Mouse (Mus musculus) liver, postnatal 0 days (tissue): ENCODE results near the gene Col25a1. TPM values are rescaled to one million over a fixed set of nuclear protein-coding genes. Genes with fewer than 3 reads are reported as not detected.

ENCODE experiments used
- ATAC-seq: fragments of 200-750 bp; cut with Nextera tagmentation; 2 replicates; pipeline ENCODE4 v1.8.0; 2017; ENCODE audit warnings: mild to moderate bottlenecking, moderate library complexity
- DNase-seq: peaks from one replicate; pipeline ENCODE4 v3.0.0-alpha.2; 2016
- H3K27ac ChIP-seq: fragments of 300-500 bp; sonication (generic); 2 replicates; pipeline ENCODE4 v1.5.1; 2014; ENCODE audit warnings: antibody characterized with exemption, moderate library complexity, mild to moderate bottlenecking, low read depth
- H3K27me3 ChIP-seq: fragments of 300-500 bp; sonication (generic); 2 replicates; pipeline ENCODE4 v1.6.1; 2014; ENCODE audit warnings: low read length, control low read depth, mixed read lengths; ENCODE audit not compliant: insufficient read depth
- H3K36me3 ChIP-seq: fragments of 300-500 bp; sonication (generic); replicated peaks from 2 replicates; pipeline ENCODE4 v1.6.1; 2014; ENCODE audit warnings: mild to moderate bottlenecking, control low read depth, low read length, moderate library complexity, mixed read lengths; ENCODE audit not compliant: insufficient read depth
- H3K4me1 ChIP-seq: fragments of 300-500 bp; sonication (generic); 2 replicates; pipeline ENCODE4 v1.6.1; 2014; ENCODE audit warnings: antibody characterized with exemption, mild to moderate bottlenecking, control low read depth; ENCODE audit not compliant: insufficient read depth
- H3K4me2 ChIP-seq: fragments of 300-500 bp; sonication (generic); 2 replicates; pipeline ENCODE4 v1.6.1; 2014; ENCODE audit warnings: low read depth, mild to moderate bottlenecking, low read length, moderate library complexity, mixed read lengths
- H3K4me3 ChIP-seq: fragments of 300-500 bp; sonication (generic); 2 replicates; pipeline ENCODE4 v1.5.1; 2014; ENCODE audit warnings: low read depth, low read length
- H3K9ac ChIP-seq: fragments of 300-500 bp; sonication (generic); replicated peaks from 2 replicates; pipeline ENCODE4 v1.6.1; 2014; ENCODE audit warnings: mild to moderate bottlenecking, moderate library complexity
- H3K9me3 ChIP-seq: fragments of 300-500 bp; sonication (generic); 2 replicates; pipeline ENCODE4 v1.6.1; 2016; ENCODE audit warnings: mild to moderate bottlenecking, control low read depth, low read length, mixed read lengths
- CTCF ChIP-seq: sonication (generic); IDR thresholded peaks from 2 replicates; pipeline ENCODE4 v1.5.1; 2016; ENCODE audit warnings: antibody characterized with exemption, low read depth
- EP300 ChIP-seq: IDR thresholded peaks from 2 replicates; pipeline ENCODE4 v1.6.1; 2016; ENCODE audit warnings: antibody characterized with exemption, low read depth, mild to moderate bottlenecking
- WGBS: fragments of 180-500 bp; shearing (Covaris S2); extraction: QIAGEN DNeasy Blood & Tissue Kit; methylation state at CpG from one replicate; pipeline ENCODE4 v1.1.7; 2014; ENCODE audit not compliant: insufficient replicate concordance; 5-methylcytosine and 5-hydroxymethylcytosine counted together
- polyA plus RNA-seq: library from polyadenylated mRNA; unstranded; fragments of >200 nt; fragmentation: Nextera tagmentation; extraction: Ambion mirVana; gene quantifications from 2 replicates; pipeline ENCODE4 v1.2.1, GENCODE M21; 2015

The Col25a1 gene
- polyA plus RNA-seq, 1 experiment from 2014 or later = 0.68 TPM

DNA sequence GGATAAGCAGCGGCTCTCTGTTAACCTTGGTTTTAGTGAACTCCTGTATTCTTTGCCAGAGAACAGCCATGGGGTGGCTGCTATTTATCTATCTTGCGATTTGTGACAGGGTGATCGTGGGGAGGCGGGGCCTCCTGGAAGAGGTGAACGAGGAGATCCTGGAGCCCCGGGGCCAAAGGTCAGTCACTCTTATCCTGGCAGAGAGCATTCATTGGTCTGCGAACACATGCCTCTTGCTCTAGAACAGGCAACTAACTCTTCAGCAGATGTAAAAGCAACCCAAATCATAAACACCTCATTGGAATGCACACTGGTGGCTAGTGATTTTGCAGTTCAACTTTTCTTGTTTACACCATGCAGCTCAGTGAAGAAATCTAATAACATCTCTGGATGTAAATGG lies 417.8 kb downstream of the Col25a1 start:
- no peak overlapping the region for H3K4me3 ChIP-seq
- no peaks in the 10 kb centered on the region for H3K9me3 ChIP-seq
- H3K27me3 ChIP-seq = no peaks in the 10 kb centered on the region
- H3K9ac ChIP-seq = no peak overlapping the region
- DNase-seq (no peak), ATAC-seq (no peak)
- H3K4me1 ChIP-seq = no peaks in the 10 kb centered on the region
- H3K4me2 ChIP-seq = no peak overlapping the region
- H3K36me3 ChIP-seq = no peaks in the 10 kb centered on the region
- TF ChIP-seq CTCF (no peak), EP300 (no peak)
- WGBS = 68% methylated on average over 7 of the region's 7 CpGs
- no peak overlapping the region for H3K27ac ChIP-seq

DNA sequence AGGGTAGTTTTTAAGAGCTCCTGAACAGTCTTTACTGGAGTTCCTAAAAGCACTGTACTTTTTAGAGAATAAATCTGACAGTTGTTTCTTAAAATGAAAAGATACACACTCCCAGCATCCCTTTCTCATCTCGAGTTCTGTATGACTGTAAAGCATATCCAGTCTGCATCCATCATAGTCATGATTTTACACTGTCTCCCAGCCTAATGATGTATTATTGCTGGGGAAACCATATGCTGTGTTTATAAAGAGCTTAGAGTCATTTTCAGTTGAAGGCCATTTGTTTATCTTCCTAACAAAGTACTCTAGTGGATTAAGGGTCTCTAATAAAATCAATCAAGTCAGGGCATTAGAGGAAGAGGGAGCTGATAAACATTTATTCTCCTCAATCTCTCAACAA lies 425.0 kb downstream of the Col25a1 start:
- DNase-seq (no peak), ATAC-seq (no peak)
- H3K27ac ChIP-seq = no peak overlapping the region

GRCm38 (mm10) chr3:130565586-130565985 lies 434.3 kb downstream of the Col25a1 start:
- TF ChIP-seq CTCF (no peak), EP300 (no peak)
- Histone ChIP-seq H3K9me3 (no peaks in the 10 kb centered on the region), H3K27me3 (no peaks in the 10 kb centered on the region), H3K36me3 (no peaks in the 10 kb centered on the region), H3K9ac (no peak overlapping the region), H3K4me3 (no peak overlapping the region), H3K4me1 (no peaks in the 10 kb centered on the region), H3K4me2 (no peak overlapping the region), H3K27ac (no peak overlapping the region)
- 83% methylated on average over 6 of the region's 6 CpGs for WGBS
- DNase-seq = no peak
- ATAC-seq = no peak

More for the DNA sequence above, 425.0 kb downstream of the Col25a1 start:
- Histone ChIP-seq H3K36me3 (no peaks in the 10 kb centered on the region), H3K4me3 (no peak overlapping the region), H3K27me3 (no peaks in the 10 kb centered on the region), H3K4me2 (no peak overlapping the region), H3K9ac (no peak overlapping the region), H3K4me1 (no peaks in the 10 kb centered on the region), H3K9me3 (no peaks in the 10 kb centered on the region)
- WGBS = 53% methylated on average over 1 of the region's 1 CpGs
- TF ChIP-seq EP300 (no peak), CTCF (no peak)

- no peaks in the 10 kb centered on the region for H3K36me3 ChIP-seq
- H3K4me1 ChIP-seq = no peaks in the 10 kb centered on the region
- no peak overlapping the region for H3K27ac ChIP-seq
- no peak overlapping the region for H3K9ac ChIP-seq
- no peaks in the 10 kb centered on the region for H3K27me3 ChIP-seq
- no peak for TF ChIP-seq CTCF
- no peak for TF ChIP-seq EP300
- H3K9me3 ChIP-seq = no peaks in the 10 kb centered on the region
- DNase-seq (no peak), ATAC-seq (no peak)
- no peak overlapping the region for H3K4me2 ChIP-seq
- no peak overlapping the region for H3K4me3 ChIP-seq
- 82% methylated on average over 16 of the region's 16 CpGs for WGBS
Measured at GRCm38 (mm10) chr3:130568331-130569095, 437.2 kb downstream of the Col25a1 start.

- 63% methylated on average over 5 of the region's 5 CpGs for WGBS
- TF ChIP-seq EP300 = no peak
- peak; percentile 52 for TF ChIP-seq CTCF
Measured at GRCm38 (mm10) chr3:130573243-130573642, 441.9 kb downstream of the Col25a1 start.

GRCm38 (mm10) chr3:130574652-130575051 lies 443.4 kb downstream of the Col25a1 start:
- no peaks in the 10 kb centered on the region for H3K27me3 ChIP-seq
- no peak for TF ChIP-seq EP300
- TF ChIP-seq CTCF = peak; percentile 77
- 20% methylated on average over 5 of the region's 5 CpGs for WGBS
- H3K36me3 ChIP-seq = no peaks in the 10 kb centered on the region
- DNase-seq = no peak
- no peaks in the 10 kb centered on the region for H3K4me1 ChIP-seq
- H3K4me3 ChIP-seq = no peak overlapping the region
- H3K9me3 ChIP-seq = no peaks in the 10 kb centered on the region
- ATAC-seq = no peak
- no peak overlapping the region for H3K27ac ChIP-seq
- H3K4me2 ChIP-seq = no peak overlapping the region
- H3K9ac ChIP-seq = no peak overlapping the region

More at GRCm38 (mm10) chr3:130573243-130573642, 441.9 kb downstream of the Col25a1 start:
- H3K4me2 ChIP-seq = no peak overlapping the region
- no peak for ATAC-seq
- no peaks in the 10 kb centered on the region for H3K9me3 ChIP-seq
- no peaks in the 10 kb centered on the region for H3K4me1 ChIP-seq
- H3K36me3 ChIP-seq = no peaks in the 10 kb centered on the region
- H3K9ac ChIP-seq = no peak overlapping the region
- no peaks in the 10 kb centered on the region for H3K27me3 ChIP-seq
- no peak overlapping the region for H3K4me3 ChIP-seq
- peak; percentile 25 for DNase-seq
- H3K27ac ChIP-seq = no peak overlapping the region
